Mouse (Mus musculus) heart, adult 2 months (tissue): Measurements from ENCODE around the gene St8sia4. TPM values are rescaled to one million over a fixed set of nuclear protein-coding genes. Genes with fewer than 3 reads are reported as not detected.
"Not testable (repeated sequence)": the region's sequence is repeated elsewhere in the genome, so short reads cannot be mapped to it uniquely, and the experiment has no call there.

Experiments
- DNase-seq, 2 experiments: peaks; one replicate each; pipeline ENCODE4 v3.0.0; 2021
- H3K27ac ChIP-seq: fragments of 200-600 bp; 2 replicates; pipeline ENCODE4 v1.8.1; 2022
- H3K27me3 ChIP-seq: fragments of 200-500 bp; 2 replicates; pipeline ENCODE4 v1.6.1; 2012; ENCODE audit warnings: mild to moderate bottlenecking, low read length, inconsistent platforms, mixed read lengths; ENCODE audit not compliant: control insufficient read depth, insufficient read depth
- H3K36me3 ChIP-seq: fragments of 200-500 bp; 2 replicates; pipeline ENCODE4 v1.6.1; 2012; ENCODE audit warnings: low read length, inconsistent platforms; ENCODE audit not compliant: control insufficient read depth, insufficient read depth
- H3K4me1 ChIP-seq: fragments of 200-500 bp; 2 replicates; pipeline ENCODE4 v1.6.1; 2011; ENCODE audit warnings: low read length; ENCODE audit not compliant: control insufficient read depth, insufficient read depth
- H3K4me3 ChIP-seq: fragments of 200-600 bp; 2 replicates; pipeline ENCODE4 v1.8.1; 2022
- H3K79me2 ChIP-seq: fragments of 200-500 bp; replicated peaks from 2 replicates; pipeline ENCODE4 v1.6.1; 2012; ENCODE audit warnings: mild to moderate bottlenecking, inconsistent platforms, low read length, moderate library complexity, mixed read lengths; ENCODE audit not compliant: control insufficient read depth, insufficient read depth
- H3K9ac ChIP-seq: fragments of 200-500 bp; 2 replicates; pipeline ENCODE4 v1.6.1; 2012; ENCODE audit warnings: low read depth, mild to moderate bottlenecking, control low read depth, inconsistent platforms, low read length, mixed read lengths
- CTCF ChIP-seq: fragments of 200-600 bp; IDR thresholded peaks from 2 replicates; pipeline ENCODE4 v1.8.1; 2022; ENCODE audit warnings: antibody characterized with exemption, mild to moderate bottlenecking, moderate library complexity
- EP300 ChIP-seq: fragments of 200-500 bp; IDR thresholded peaks from 2 replicates; pipeline ENCODE4 v1.6.1; 2011; ENCODE audit warnings: low read depth, low read length, control low read depth; ENCODE audit not compliant: insufficient read depth
- POLR2A ChIP-seq: fragments of 200-500 bp; IDR thresholded peaks from 2 replicates; pipeline ENCODE4 v1.6.1; 2011; ENCODE audit warnings: mild to moderate bottlenecking, low read depth, low read length, control low read depth; ENCODE audit not compliant: insufficient read depth
- WGBS: fragments of 180-500 bp; shearing (Covaris S2); methylation state at CpG from one replicate; pipeline ENCODE4 v1.1.7; 2018; 5-methylcytosine and 5-hydroxymethylcytosine counted together
- intact Hi-C: fragments of 180-260 bp; cut with DNase I; formaldehyde crosslinking; loops from one replicate; pipeline ENCODE4 v1.15.1; 2025
- polyA plus RNA-seq: library from polyadenylated mRNA; depleted of rRNA; stranded (reverse); fragments of >200 nt; gene quantifications from 2 replicates; pipeline ENCODE4 v1.2.3, GENCODE M21; 2012
- total RNA-seq, 2 experiments: library from RNA; stranded (reverse); gene quantifications; 2 replicates each; pipeline ENCODE4 v1.2.3; 2021

St8sia4 gene
- total and polyA plus RNA-seq, 3 experiments: 1.5 to 7.1 (median 5.7) TPM

GRCm38 (mm10) chr1:95571106-95571505 lies 96.3 kb downstream of the St8sia4 start:
- WGBS: 30% methylated on average over 1 of the region's 1 CpGs

GRCm38 (mm10) chr1:95554556-95554955 lies 112.8 kb downstream of the St8sia4 start:
- H3K9ac ChIP-seq, H3K36me3 ChIP-seq, H3K27me3 ChIP-seq, H3K4me1 ChIP-seq, H3K27ac ChIP-seq, H3K79me2 ChIP-seq, intact Hi-C loops, DNase-seq, H3K4me3 ChIP-seq: not testable (repeated sequence)

More at GRCm38 (mm10) chr1:95571106-95571505, 96.3 kb downstream of the St8sia4 start:
- Histone ChIP-seq H3K79me2 (no peaks in the 10 kb centered on the region), H3K27me3 (no peaks in the 10 kb centered on the region), H3K4me3 (no peak overlapping the region), H3K4me1 (no peaks in the 10 kb centered on the region), H3K9ac (no peak overlapping the region), H3K27ac (no peak overlapping the region), H3K36me3 (no peaks in the 10 kb centered on the region)
- no peak for DNase-seq
- TF ChIP-seq POLR2A (no peak), CTCF (no peak), EP300 (no peak)
- intact Hi-C loops: no loop called here

- whole genome bisulfite sequencing: 46% methylated on average over 3 of the region's 3 CpGs
- intact Hi-C loops: no loop called here
- H3K36me3 ChIP-seq: no peaks in the 10 kb centered on the region
- no peak overlapping the region for H3K27ac ChIP-seq
- TF ChIP-seq POLR2A (no peak), EP300 (no peak), CTCF (no peak)
- no peak overlapping the region for H3K9ac ChIP-seq
- H3K4me1 ChIP-seq: no peaks in the 10 kb centered on the region
- no peaks in the 10 kb centered on the region for H3K79me2 ChIP-seq
- H3K4me3 ChIP-seq: no peak overlapping the region
- H3K27me3 ChIP-seq: no peaks in the 10 kb centered on the region
- DNase-seq: no peak
Measured at GRCm38 (mm10) chr1:95541460-95541859, 125.9 kb downstream of the St8sia4 start.
